Mouse (Mus musculus) cortical plate, adult 2 months (tissue): ENCODE results near the gene Rad51b.

Source experiments
- CTCF ChIP-seq: fragments of 200-500 bp; IDR thresholded peaks from 2 replicates; pipeline ENCODE4 v1.5.1; 2011; ENCODE audit warnings: mild to moderate bottlenecking, control low read depth, low read length; ENCODE audit not compliant: insufficient read depth; ENCODE audit errors: extremely low read depth
- POLR2A ChIP-seq: fragments of 200-500 bp; IDR thresholded peaks from 2 replicates; pipeline ENCODE4 v1.6.1; 2011; ENCODE audit warnings: mild to moderate bottlenecking, low read length, control low read depth; ENCODE audit not compliant: insufficient read depth; ENCODE audit errors: extremely low read depth

DNA sequence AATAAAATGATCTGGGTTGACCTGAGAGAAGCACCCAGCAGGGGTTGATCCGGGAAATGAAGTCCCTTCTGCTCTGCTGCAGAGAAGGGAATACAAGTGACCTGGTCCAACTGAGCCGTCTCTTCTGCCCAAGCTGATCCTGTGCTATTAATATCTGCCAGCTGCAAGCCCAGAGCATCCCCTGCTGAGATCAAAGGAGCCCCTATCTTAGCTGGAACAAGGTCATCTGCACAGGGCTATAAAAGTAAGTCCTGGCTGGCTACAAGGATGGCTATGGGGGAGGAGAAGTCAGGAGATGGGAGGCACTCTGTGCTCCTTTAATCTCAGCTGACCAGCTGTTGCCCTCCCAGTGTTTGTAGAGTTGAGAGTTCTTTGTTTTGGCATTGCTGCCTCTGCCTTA, 364.2 kb downstream of the Rad51b start:
- TF ChIP-seq CTCF: no peak
- TF ChIP-seq POLR2A: no peak
